Mouse (Mus musculus) neural tube, embryonic 12.5 days (tissue): ENCODE data around the gene Nefh. TPM values are rescaled to one million over a fixed set of nuclear protein-coding genes. Genes with fewer than 3 reads are reported as not detected.

Experiments
- ATAC-seq: fragments of 200-750 bp; cut with Nextera tagmentation; 2 replicates; pipeline ENCODE4 v1.8.0; 2017; ENCODE audit warnings: low read depth, mild to moderate bottlenecking, moderate TSS enrichment, moderate library complexity; ENCODE audit not compliant: low FRiP score
- H3K27ac ChIP-seq: fragments of 300-500 bp; sonication (generic); 2 replicates; pipeline ENCODE4 v1.5.1; 2016
- H3K27me3 ChIP-seq: fragments of 300-500 bp; sonication (generic); replicated peaks from 2 replicates; pipeline ENCODE4 v1.6.1; 2016; ENCODE audit warnings: mild to moderate bottlenecking
- H3K36me3 ChIP-seq: fragments of 300-500 bp; sonication (generic); 2 replicates; pipeline ENCODE4 v1.6.1; 2016; ENCODE audit warnings: mild to moderate bottlenecking
- H3K4me1 ChIP-seq: fragments of 300-500 bp; sonication (generic); 2 replicates; pipeline ENCODE4 v1.6.1; 2016
- H3K4me2 ChIP-seq: fragments of 300-500 bp; sonication (generic); replicated peaks from 2 replicates; pipeline ENCODE4 v1.6.1; 2016; ENCODE audit warnings: mild to moderate bottlenecking
- H3K4me3 ChIP-seq: fragments of 300-500 bp; sonication (generic); 2 replicates; pipeline ENCODE4 v1.5.1; 2016
- H3K9ac ChIP-seq: fragments of 300-500 bp; sonication (generic); 2 replicates; pipeline ENCODE4 v1.6.1; 2016; ENCODE audit warnings: mild to moderate bottlenecking
- H3K9me3 ChIP-seq: fragments of 300-500 bp; sonication (generic); 2 replicates; pipeline ENCODE4 v1.6.1; 2016; ENCODE audit warnings: mild to moderate bottlenecking
- WGBS: fragments of 180-500 bp; shearing (Covaris S2); methylation state at CpG from one replicate; pipeline ENCODE4 v1.1.7; 2016; 5-methylcytosine and 5-hydroxymethylcytosine counted together
- polyA plus RNA-seq: library from polyadenylated mRNA; unstranded; fragments of >200 nt; fragmentation: Nextera tagmentation; extraction: Ambion mirVana; gene quantifications from 2 replicates; pipeline ENCODE4 v1.2.1, GENCODE M21; 2016

Nefh gene
- 3.4 and 5.4 TPM in 2 replicates for polyA plus RNA-seq

- Histone ChIP-seq H3K27me3 (peaks cover 82% of the 10 kb centered on the region), H3K27ac (peak within 1 kb of the TSS; percentile 69), H3K4me1 (peaks cover 25% of the 10 kb centered on the region), H3K9me3 (no peaks in the 10 kb centered on the region), H3K4me2 (peak within 1 kb of the TSS; percentile 85), H3K9ac (peak within 1 kb of the TSS; percentile 69), H3K4me3 (peak within 1 kb of the TSS; percentile 57), H3K36me3 (no peaks in the 10 kb centered on the region)
- peak; percentile 57 for ATAC-seq
- under 1% methylated on average over 41 of the region's 41 CpGs for WGBS
Observed at GRCm38 (mm10) chr11:4947813-4948174, at the start of gene Nefh. TSS of gene Nefh (minus strand) at chr11:4948064.

GRCm38 (mm10) chr11:4996621-4997199 lies 48.8 kb upstream of the Nefh start:
- Histone ChIP-seq H3K4me2 (no peak overlapping the region), H3K4me1 (peaks cover 8% of the 10 kb centered on the region; the same call in 1 of the 2 replicates), H3K9ac (no peak overlapping the region), H3K36me3 (peaks cover 7% of the 10 kb centered on the region; the same call in 1 of the 2 replicates), H3K27me3 (no peaks in the 10 kb centered on the region), H3K27ac (no peak overlapping the region), H3K9me3 (no peaks in the 10 kb centered on the region), H3K4me3 (no peak overlapping the region)
- WGBS = 87% methylated on average over 5 of the region's 5 CpGs
- no peak for ATAC-seq

- Histone ChIP-seq H3K36me3 (no peaks in the 10 kb centered on the region), H3K27ac (no peak overlapping the region), H3K9me3 (no peaks in the 10 kb centered on the region), H3K27me3 (no peaks in the 10 kb centered on the region), H3K4me3 (no peak overlapping the region), H3K4me1 (peaks cover 8% of the 10 kb centered on the region; the same call in 1 of the 2 replicates), H3K9ac (no peak overlapping the region), H3K4me2 (no peak overlapping the region)
- no peak for ATAC-seq
- 90% methylated on average over 3 of the region's 3 CpGs for WGBS
Observed at GRCm38 (mm10) chr11:4995676-4996075, 47.8 kb upstream of the Nefh start.

GRCm38 (mm10) chr11:4992471-4992870 lies 44.6 kb upstream of the Nefh start:
- 85% methylated on average over 2 of the region's 2 CpGs for WGBS
- ATAC-seq = no peak
- no peaks in the 10 kb centered on the region for H3K9me3 ChIP-seq
- no peak overlapping the region for H3K4me3 ChIP-seq
- H3K9ac ChIP-seq = no peak overlapping the region
- H3K4me1 ChIP-seq = peaks cover 9% of the 10 kb centered on the region
- no peak overlapping the region for H3K27ac ChIP-seq
- no peak overlapping the region for H3K4me2 ChIP-seq
- H3K36me3 ChIP-seq = peaks cover 7% of the 10 kb centered on the region; the same call in 1 of the 2 replicates
- H3K27me3 ChIP-seq = no peaks in the 10 kb centered on the region

GRCm38 (mm10) chr11:4989187-4989586 lies 41.3 kb upstream of the Nefh start:
- Histone ChIP-seq H3K4me3 (no peak overlapping the region), H3K27ac (no peak overlapping the region), H3K4me1 (peaks cover 14% of the 10 kb centered on the region), H3K27me3 (no peaks in the 10 kb centered on the region), H3K9me3 (no peaks in the 10 kb centered on the region), H3K36me3 (peaks cover 7% of the 10 kb centered on the region; the same call in 1 of the 2 replicates), H3K4me2 (no peak overlapping the region), H3K9ac (no peak overlapping the region)
- ATAC-seq = no peak
- WGBS = 85% methylated on average over 3 of the region's 3 CpGs

GRCm38 (mm10) chr11:4987487-4987852 lies 39.6 kb upstream of the Nefh start:
- Histone ChIP-seq H3K9me3 (no peaks in the 10 kb centered on the region), H3K36me3 (peaks cover 7% of the 10 kb centered on the region; the same call in 1 of the 2 replicates), H3K27ac (no peak overlapping the region), H3K4me3 (peak overlapping the region; percentile 67), H3K4me2 (peak overlapping the region; percentile 91), H3K4me1 (peaks cover 14% of the 10 kb centered on the region), H3K27me3 (no peaks in the 10 kb centered on the region), H3K9ac (peak overlapping the region; percentile 71)
- WGBS = 60% methylated on average over 11 of the region's 11 CpGs
- no peak for ATAC-seq

GRCm38 (mm10) chr11:4986695-4987486 lies 39.0 kb upstream of the Nefh start, which contains the start of gene Ap1b1:
TSS of gene Ap1b1 (plus strand) at chr11:4986824.
- H3K4me3 ChIP-seq = peak within 1 kb of the TSS; percentile 67
- 0 out of 2 replicates have a peak within 1 kb of the TSS, but pooled peaks have one; percentile 8 for H3K27ac ChIP-seq
- 2% methylated on average over 62 of the region's 62 CpGs for WGBS
- H3K4me2 ChIP-seq = peak within 1 kb of the TSS; percentile 91
- peak; percentile 91 for ATAC-seq
- H3K4me1 ChIP-seq = peaks cover 14% of the 10 kb centered on the region
- H3K9ac ChIP-seq = peak within 1 kb of the TSS; percentile 71
- H3K9me3 ChIP-seq = no peaks in the 10 kb centered on the region
- no peaks in the 10 kb centered on the region for H3K27me3 ChIP-seq
- H3K36me3 ChIP-seq = peaks cover 7% of the 10 kb centered on the region; the same call in 1 of the 2 replicates

GRCm38 (mm10) chr11:4984799-4985198 lies 36.9 kb upstream of the Nefh start:
- no peak overlapping the region for H3K4me2 ChIP-seq
- no peak overlapping the region for H3K27ac ChIP-seq
- H3K9me3 ChIP-seq = no peaks in the 10 kb centered on the region
- no peak overlapping the region for H3K9ac ChIP-seq
- H3K36me3 ChIP-seq = peaks cover 5% of the 10 kb centered on the region; the same call in 1 of the 2 replicates
- no peaks in the 10 kb centered on the region; the same call in 1 of the 2 replicates for H3K27me3 ChIP-seq
- WGBS = 79% methylated on average over 3 of the region's 3 CpGs
- no peak overlapping the region for H3K4me3 ChIP-seq
- ATAC-seq = no peak
- peaks cover 12% of the 10 kb centered on the region for H3K4me1 ChIP-seq

- WGBS = 5% methylated on average over 5 of the region's 5 CpGs
- peak overlapping the region; percentile 45 for H3K4me2 ChIP-seq
- no peak overlapping the region for H3K4me3 ChIP-seq
- no peak overlapping the region for H3K27ac ChIP-seq
- peaks cover 11% of the 10 kb centered on the region for H3K4me1 ChIP-seq
- no peak overlapping the region for H3K9ac ChIP-seq
- no peaks in the 10 kb centered on the region; the same call in 1 of the 2 replicates for H3K27me3 ChIP-seq
- H3K9me3 ChIP-seq = no peaks in the 10 kb centered on the region
- peaks cover 3% of the 10 kb centered on the region; the same call in 1 of the 2 replicates for H3K36me3 ChIP-seq
- ATAC-seq = no peak
Observed at GRCm38 (mm10) chr11:4984249-4984648, 36.4 kb upstream of the Nefh start.

GRCm38 (mm10) chr11:4983538-4983937 lies 35.7 kb upstream of the Nefh start:
- H3K27me3 ChIP-seq = no peaks in the 10 kb centered on the region; the same call in 1 of the 2 replicates
- peaks cover 11% of the 10 kb centered on the region for H3K4me1 ChIP-seq
- no peak overlapping the region for H3K27ac ChIP-seq
- H3K4me2 ChIP-seq = no peak overlapping the region
- whole genome bisulfite sequencing = 83% methylated on average over 2 of the region's 2 CpGs
- H3K9ac ChIP-seq = no peak overlapping the region
- no peaks in the 10 kb centered on the region for H3K9me3 ChIP-seq
- H3K36me3 ChIP-seq = no peaks in the 10 kb centered on the region
- no peak overlapping the region for H3K4me3 ChIP-seq
- no peak for ATAC-seq

- Histone ChIP-seq H3K27ac (no peak overlapping the region), H3K4me2 (no peak overlapping the region), H3K27me3 (no peaks in the 10 kb centered on the region; the same call in 1 of the 2 replicates), H3K9me3 (no peaks in the 10 kb centered on the region), H3K4me3 (no peak overlapping the region), H3K9ac (no peak overlapping the region), H3K4me1 (peaks cover 11% of the 10 kb centered on the region), H3K36me3 (no peaks in the 10 kb centered on the region)
- ATAC-seq = no peak
- WGBS = 80% methylated on average over 3 of the region's 3 CpGs
Observed at GRCm38 (mm10) chr11:4983010-4983409, 35.1 kb upstream of the Nefh start.

GRCm38 (mm10) chr11:4975623-4976022 lies 27.8 kb upstream of the Nefh start:
- Histone ChIP-seq H3K4me2 (peak overlapping the region; percentile 47), H3K27me3 (peaks cover 4% of the 10 kb centered on the region; the same call in 1 of the 2 replicates), H3K27ac (no peak overlapping the region), H3K4me1 (no peaks in the 10 kb centered on the region), H3K4me3 (no peak overlapping the region), H3K9me3 (no peaks in the 10 kb centered on the region), H3K36me3 (no peaks in the 10 kb centered on the region), H3K9ac (no peak overlapping the region)
- 7% methylated on average over 14 of the region's 14 CpGs for WGBS
- peak; percentile 29; the same call in 1 of the 2 replicates for ATAC-seq
